Mouse (Mus musculus) cortical plate, adult 2 months (tissue): ENCODE results near the gene Pgs1.
A peak's percentile ranks its signal among the peaks of the same experiment; 100 is the strongest.

Experiments
- CTCF ChIP-seq: fragments of 200-500 bp; IDR thresholded peaks from 2 replicates; pipeline ENCODE4 v1.5.1; 2011; ENCODE audit warnings: mild to moderate bottlenecking, control low read depth, low read length; ENCODE audit not compliant: insufficient read depth; ENCODE audit errors: extremely low read depth
- POLR2A ChIP-seq: fragments of 200-500 bp; IDR thresholded peaks from 2 replicates; pipeline ENCODE4 v1.6.1; 2011; ENCODE audit warnings: mild to moderate bottlenecking, low read length, control low read depth; ENCODE audit not compliant: insufficient read depth; ENCODE audit errors: extremely low read depth

DNA sequence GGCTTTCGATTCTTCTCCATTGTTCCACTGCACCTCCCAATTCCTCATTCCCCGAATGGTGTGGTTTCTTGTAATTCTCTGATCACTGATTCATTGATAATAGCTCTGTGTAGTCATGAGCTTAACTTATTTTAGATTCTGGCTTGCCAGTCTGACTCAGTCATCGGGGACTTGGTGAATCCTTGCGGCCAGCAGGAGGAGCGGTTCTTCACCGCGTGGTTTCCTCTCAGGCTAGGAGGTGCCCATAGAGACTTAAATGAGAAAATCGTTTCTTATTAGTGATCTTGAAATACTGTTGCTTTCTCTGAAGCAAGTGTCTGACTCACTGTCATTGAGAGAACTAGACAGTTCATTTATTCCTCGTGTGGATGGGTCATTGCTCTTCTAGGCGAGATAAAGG is 3.8 kb downstream of the Pgs1 start:
- TF ChIP-seq CTCF, result peak; percentile 18; the same call in 1 of the 2 replicates
- TF ChIP-seq POLR2A, result no peak
